Comparison of ENCODE assay signal across 24 mouse cellular contexts in genomic region chr9:111197116-111197515, GRCm38 (mm10).
"Had no signal": no experiment of that assay in that cellular context is flagged by ENCODE, and none has a peak within 500 bp of the region (broad histone marks: within the 10 kb centered on the region; RNA-seq: fewer than 3 reads in every experiment).

No protein-coding gene starts in this region.

- DNase-seq: gastrocnemius, adult 2 months; gastrocnemius, postnatal 10 days; gastrocnemius, postnatal 25 days; heart, postnatal 10 days; heart, postnatal 4 days; kidney, adult 11 months; kidney, adult 2 months; kidney, adult 9 months; kidney, postnatal 14 days; kidney, postnatal 36 days had no signal

- H3K27me3 ChIP-seq: heart, embryonic 12.5 days; hindbrain, embryonic 12.5 days; kidney, embryonic 15.5 days; limb, embryonic 12.5 days had no signal

- H3K4me1 ChIP-seq: hindbrain, embryonic 10.5 days; hindbrain, embryonic 12.5 days; kidney, embryonic 15.5 days; limb, embryonic 10.5 days; limb, embryonic 12.5 days had no signal

- H3K4me3 ChIP-seq: gastrocnemius, adult 2 months; heart, embryonic 10.5 days; heart, embryonic 12.5 days; hindbrain, embryonic 10.5 days; hindbrain, embryonic 12.5 days; kidney, embryonic 15.5 days; layer of hippocampus, adult 2 months; left cerebral cortex, adult 2 months; limb, embryonic 10.5 days; limb, embryonic 12.5 days had no signal

- ATAC-seq: forebrain, embryonic 16.5 days; hindbrain, embryonic 16.5 days; intestine, embryonic 16.5 days had no signal

- H3K27ac ChIP-seq: gastrocnemius, adult 2 months; heart, embryonic 10.5 days; hindbrain, embryonic 10.5 days; hindbrain, embryonic 12.5 days; hindbrain, embryonic 14.5 days; kidney, embryonic 15.5 days; kidney, postnatal 0 days; layer of hippocampus, adult 2 months; left cerebral cortex, adult 2 months; limb, embryonic 10.5 days; limb, embryonic 12.5 days had no signal

- H3K9me3 ChIP-seq: heart, embryonic 10.5 days; heart, embryonic 12.5 days; hindbrain, embryonic 10.5 days; hindbrain, embryonic 12.5 days; kidney, embryonic 15.5 days; limb, embryonic 10.5 days; limb, embryonic 12.5 days had no signal

- H3K9ac ChIP-seq: heart, embryonic 12.5 days; hindbrain, embryonic 12.5 days; hindbrain, embryonic 14.5 days; kidney, embryonic 15.5 days; limb, embryonic 12.5 days had no signal

- H3K4me2 ChIP-seq: heart, embryonic 12.5 days; hindbrain, embryonic 12.5 days; hindbrain, embryonic 14.5 days; kidney, embryonic 15.5 days; limb, embryonic 12.5 days had no signal
